Mouse (Mus musculus) liver, embryonic 15.5 days (tissue): ENCODE data around the gene Ak8. TPM values are rescaled to one million over a fixed set of nuclear protein-coding genes. Genes with fewer than 3 reads are reported as not detected.

Experiments
- ATAC-seq: fragments of 200-750 bp; cut with Nextera tagmentation; 2 replicates; pipeline ENCODE4 v1.8.0; 2017; ENCODE audit warnings: moderate number of reproducible peaks, mild to moderate bottlenecking, moderate library complexity; ENCODE audit not compliant: insufficient read depth
- H3K27ac ChIP-seq: fragments of 300-500 bp; sonication (generic); replicated peaks from 2 replicates; pipeline ENCODE4 v1.5.1; 2015; ENCODE audit warnings: mild to moderate bottlenecking, inconsistent platforms
- H3K27me3 ChIP-seq: fragments of 300-500 bp; sonication (generic); 2 replicates; pipeline ENCODE4 v1.6.1; 2015; ENCODE audit warnings: mild to moderate bottlenecking, inconsistent platforms
- H3K36me3 ChIP-seq: fragments of 300-500 bp; sonication (generic); replicated peaks from 2 replicates; pipeline ENCODE4 v1.6.1; 2015; ENCODE audit warnings: moderate library complexity, mild to moderate bottlenecking, inconsistent platforms
- H3K4me1 ChIP-seq: fragments of 300-500 bp; sonication (generic); replicated peaks from 2 replicates; pipeline ENCODE4 v1.6.1; 2015; ENCODE audit warnings: inconsistent platforms
- H3K4me2 ChIP-seq: fragments of 300-500 bp; sonication (generic); 2 replicates; pipeline ENCODE4 v1.6.1; 2015; ENCODE audit warnings: moderate library complexity, mild to moderate bottlenecking, inconsistent platforms
- H3K4me3 ChIP-seq: fragments of 300-500 bp; sonication (generic); replicated peaks from 2 replicates; pipeline ENCODE4 v1.5.1; 2015; ENCODE audit warnings: mild to moderate bottlenecking, inconsistent platforms
- H3K9ac ChIP-seq: fragments of 300-500 bp; sonication (generic); 2 replicates; pipeline ENCODE4 v1.6.1; 2015; ENCODE audit warnings: moderate library complexity, mild to moderate bottlenecking, inconsistent platforms
- H3K9me3 ChIP-seq: fragments of 300-500 bp; sonication (generic); replicated peaks from 2 replicates; pipeline ENCODE4 v1.6.1; 2016; ENCODE audit warnings: inconsistent platforms
- WGBS: fragments of 180-500 bp; shearing (Covaris S2); methylation state at CpG from one replicate; pipeline ENCODE4 v1.1.7; 2015; ENCODE audit warnings: mixed read lengths; ENCODE audit not compliant: insufficient replicate concordance; 5-methylcytosine and 5-hydroxymethylcytosine counted together
- polyA plus RNA-seq: library from polyadenylated mRNA; unstranded; fragments of >200 nt; fragmentation: Nextera tagmentation; extraction: Ambion mirVana; gene quantifications from 2 replicates; pipeline ENCODE4 v1.2.1, GENCODE M21; 2015

Gene Ak8
- polyA plus RNA-seq, 1 experiment from 2014 or later = 0.61 TPM

DNA sequence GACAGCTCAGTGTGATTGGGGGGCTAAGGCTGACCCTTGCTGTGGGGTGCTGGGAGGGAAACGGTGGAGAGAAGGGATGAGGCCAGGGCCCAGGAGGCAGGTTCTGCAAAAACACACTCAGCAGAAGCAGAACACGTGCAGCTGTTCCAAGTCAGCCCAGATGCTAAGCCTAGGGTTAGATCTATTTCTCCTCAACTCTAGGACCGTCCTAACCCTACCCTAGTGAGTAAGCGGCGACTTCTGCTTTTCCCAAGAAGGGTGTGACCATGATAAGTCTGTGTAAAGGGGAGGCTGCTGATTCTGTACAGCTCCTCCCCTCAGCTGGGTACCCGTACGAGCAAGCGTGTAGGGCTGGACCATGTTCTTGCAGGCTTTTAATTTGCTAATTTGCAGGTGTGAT is 96.3 kb downstream of the Ak8 start:
- Histone ChIP-seq H3K4me2 (no peak overlapping the region), H3K4me1 (no peaks in the 10 kb centered on the region), H3K4me3 (no peak overlapping the region), H3K9me3 (no peaks in the 10 kb centered on the region), H3K9ac (no peak overlapping the region), H3K36me3 (no peaks in the 10 kb centered on the region; the same call in 1 of the 2 replicates), H3K27ac (no peak overlapping the region), H3K27me3 (0 out of 2 replicates have a peak, but pooled peaks cover 4% of the 10 kb centered on the region)
- WGBS = 11% methylated on average over 8 of the region's 8 CpGs
- ATAC-seq = no peak

- no peaks in the 10 kb centered on the region for H3K4me1 ChIP-seq
- no peak for ATAC-seq
- no peak overlapping the region for H3K27ac ChIP-seq
- no peak overlapping the region for H3K9ac ChIP-seq
- H3K36me3 ChIP-seq = no peaks in the 10 kb centered on the region; the same call in 1 of the 2 replicates
- H3K9me3 ChIP-seq = no peaks in the 10 kb centered on the region
- 67% methylated on average over 18 of the region's 18 CpGs for WGBS
- no peak overlapping the region for H3K4me2 ChIP-seq
- no peak overlapping the region for H3K4me3 ChIP-seq
- 0 out of 2 replicates have a peak, but pooled peaks cover 4% of the 10 kb centered on the region for H3K27me3 ChIP-seq
These were observed 97.6 kb downstream of the Ak8 start for GRCm38 (mm10) chr2:28797490-28798106.

DNA sequence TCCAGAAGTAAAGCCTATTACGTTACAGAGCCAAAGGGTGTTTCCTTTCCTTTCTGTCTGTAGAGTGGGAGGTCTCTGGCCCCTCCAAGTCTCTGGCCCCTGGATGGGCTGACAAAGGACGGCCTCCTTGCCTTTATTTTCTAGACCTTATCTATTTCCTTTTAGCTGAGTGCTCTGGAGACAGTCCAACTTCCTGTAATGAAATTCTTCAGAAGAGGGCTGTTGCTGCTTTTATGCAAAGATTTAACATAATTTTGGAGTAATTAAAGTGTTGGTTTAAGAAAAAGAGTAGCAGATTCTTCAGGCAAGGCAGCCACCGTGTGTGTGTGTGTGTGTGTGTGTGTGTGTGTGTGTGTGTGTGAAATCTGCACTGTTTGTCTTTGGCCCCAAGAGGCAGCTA is 98.4 kb downstream of the Ak8 start:
- no peaks in the 10 kb centered on the region for H3K9me3 ChIP-seq
- no peak overlapping the region for H3K27ac ChIP-seq
- ATAC-seq = no peak
- H3K27me3 ChIP-seq = 0 out of 2 replicates have a peak, but pooled peaks cover 4% of the 10 kb centered on the region
- no peak overlapping the region for H3K9ac ChIP-seq
- no peak overlapping the region for H3K4me3 ChIP-seq
- WGBS = 21% methylated on average over 3 of the region's 3 CpGs
- H3K4me2 ChIP-seq = no peak overlapping the region
- H3K4me1 ChIP-seq = no peaks in the 10 kb centered on the region
- H3K36me3 ChIP-seq = no peaks in the 10 kb centered on the region; the same call in 1 of the 2 replicates

GRCm38 (mm10) chr2:28799575-28799974 is 99.6 kb downstream of the Ak8 start:
- Histone ChIP-seq H3K4me2 (no peak overlapping the region), H3K4me1 (no peaks in the 10 kb centered on the region), H3K4me3 (no peak overlapping the region), H3K36me3 (no peaks in the 10 kb centered on the region; the same call in 1 of the 2 replicates), H3K9me3 (no peaks in the 10 kb centered on the region), H3K27ac (no peak overlapping the region), H3K27me3 (0 out of 2 replicates have a peak, but pooled peaks cover 4% of the 10 kb centered on the region), H3K9ac (no peak overlapping the region)
- WGBS = 37% methylated on average over 2 of the region's 2 CpGs
- ATAC-seq = no peak

DNA sequence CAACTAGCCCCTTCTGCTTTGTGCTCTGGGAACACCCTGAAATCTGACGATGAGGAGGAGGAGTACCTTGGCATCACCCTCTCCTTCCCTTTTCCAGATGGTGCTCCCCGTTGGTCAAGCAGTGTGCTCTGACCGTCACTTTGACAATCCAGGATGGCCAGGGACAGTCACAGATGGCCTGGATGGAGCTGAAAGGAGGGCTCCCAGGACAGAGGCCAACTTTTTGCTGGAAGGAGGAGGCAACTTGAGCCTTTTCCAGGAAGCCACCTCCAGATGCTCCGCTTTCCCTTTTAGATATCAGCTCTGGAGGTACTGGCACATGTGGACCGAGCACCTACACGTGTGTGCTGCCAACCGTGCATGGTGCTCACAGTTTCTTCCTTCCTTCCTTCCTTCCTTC is 103.4 kb downstream of the Ak8 start:
- Histone ChIP-seq H3K9ac (no peak overlapping the region), H3K4me2 (no peak overlapping the region), H3K4me3 (no peak overlapping the region), H3K4me1 (no peaks in the 10 kb centered on the region), H3K27me3 (no peaks in the 10 kb centered on the region), H3K36me3 (no peaks in the 10 kb centered on the region), H3K9me3 (no peaks in the 10 kb centered on the region), H3K27ac (no peak overlapping the region)
- ATAC-seq = no peak
- 55% methylated on average over 7 of the region's 7 CpGs for WGBS

DNA sequence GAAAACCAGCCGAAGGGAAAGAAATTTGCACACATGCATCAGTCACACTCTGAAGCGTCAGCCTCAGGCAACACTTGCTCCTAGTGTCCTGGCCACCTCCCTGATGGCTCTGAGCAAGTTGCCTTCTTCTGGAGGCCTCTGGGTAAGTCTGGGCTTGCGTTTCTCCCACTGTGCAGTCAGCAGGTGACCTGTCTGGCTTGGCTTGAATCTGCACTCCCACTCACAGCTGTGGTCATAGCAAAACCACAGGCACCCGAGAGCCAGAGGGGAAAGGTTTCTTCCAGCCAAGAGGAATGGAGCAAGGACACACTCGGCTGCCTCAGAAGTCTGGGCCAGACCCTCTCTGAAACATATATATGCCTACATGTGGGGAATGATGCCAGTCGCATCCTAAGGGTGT is 108.9 kb downstream of the Ak8 start:
- no peak overlapping the region for H3K4me2 ChIP-seq
- no peaks in the 10 kb centered on the region for H3K27me3 ChIP-seq
- no peaks in the 10 kb centered on the region for H3K9me3 ChIP-seq
- H3K4me3 ChIP-seq = no peak overlapping the region
- no peak overlapping the region for H3K9ac ChIP-seq
- no peaks in the 10 kb centered on the region for H3K36me3 ChIP-seq
- H3K4me1 ChIP-seq = no peaks in the 10 kb centered on the region
- ATAC-seq = no peak
- H3K27ac ChIP-seq = no peak overlapping the region
- WGBS = 55% methylated on average over 6 of the region's 6 CpGs

GRCm38 (mm10) chr2:28810260-28811013 is 110.5 kb downstream of the Ak8 start:
- Histone ChIP-seq H3K36me3 (no peaks in the 10 kb centered on the region), H3K27ac (no peak overlapping the region), H3K4me2 (no peak overlapping the region), H3K27me3 (no peaks in the 10 kb centered on the region), H3K4me3 (no peak overlapping the region), H3K9ac (no peak overlapping the region), H3K4me1 (no peaks in the 10 kb centered on the region), H3K9me3 (no peaks in the 10 kb centered on the region)
- 49% methylated on average over 5 of the region's 5 CpGs for WGBS
- ATAC-seq = no peak

- peaks cover 10% of the 10 kb centered on the region for H3K36me3 ChIP-seq
- H3K9ac ChIP-seq = no peak overlapping the region
- H3K27me3 ChIP-seq = no peaks in the 10 kb centered on the region
- WGBS = 53% methylated on average over 4 of the region's 4 CpGs
- no peaks in the 10 kb centered on the region for H3K9me3 ChIP-seq
- no peak overlapping the region for H3K4me3 ChIP-seq
- H3K27ac ChIP-seq = no peak overlapping the region
- no peak overlapping the region for H3K4me2 ChIP-seq
- no peaks in the 10 kb centered on the region for H3K4me1 ChIP-seq
- ATAC-seq = no peak
These were observed 118.9 kb downstream of the Ak8 start for GRCm38 (mm10) chr2:28818866-28819265.

DNA sequence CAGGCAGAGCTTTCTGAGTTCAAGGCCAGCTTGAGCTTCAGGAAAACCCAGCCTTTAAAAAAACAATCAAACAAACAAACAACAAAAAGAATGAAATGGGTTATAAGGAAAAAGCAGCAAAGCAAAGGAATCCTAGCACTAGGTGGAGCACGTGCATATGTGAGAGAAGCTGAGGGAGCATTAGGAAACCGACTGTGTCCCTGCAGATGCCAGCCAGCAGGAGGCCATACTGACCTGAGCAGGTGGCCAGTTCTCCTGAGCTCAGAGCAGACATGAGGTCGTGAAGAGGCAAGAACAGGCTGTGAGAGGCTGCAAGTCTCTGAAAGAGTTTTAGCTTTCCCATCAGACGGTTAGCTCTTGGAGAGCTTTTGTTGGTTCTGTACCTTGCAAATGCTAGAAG is 129.3 kb downstream of the Ak8 start:
- no peak for ATAC-seq
- Histone ChIP-seq H3K9ac (no peak overlapping the region), H3K27me3 (no peaks in the 10 kb centered on the region), H3K4me3 (no peak overlapping the region), H3K27ac (no peak overlapping the region), H3K4me1 (peaks cover 4% of the 10 kb centered on the region), H3K36me3 (peaks cover 88% of the 10 kb centered on the region), H3K4me2 (no peak overlapping the region), H3K9me3 (no peaks in the 10 kb centered on the region)
- 49% methylated on average over 4 of the region's 4 CpGs for WGBS

- H3K9me3 ChIP-seq = no peaks in the 10 kb centered on the region
- H3K27ac ChIP-seq = no peak overlapping the region; the same call in 1 of the 2 replicates
- H3K4me3 ChIP-seq = no peak overlapping the region
- no peak overlapping the region for H3K4me2 ChIP-seq
- no peaks in the 10 kb centered on the region for H3K27me3 ChIP-seq
- peaks cover 37% of the 10 kb centered on the region for H3K36me3 ChIP-seq
- no peak overlapping the region for H3K9ac ChIP-seq
- peaks cover 38% of the 10 kb centered on the region for H3K4me1 ChIP-seq
- ATAC-seq = no peak
- 63% methylated on average over 3 of the region's 3 CpGs for WGBS
These were observed 136.4 kb downstream of the Ak8 start for GRCm38 (mm10) chr2:28836181-28836940.
